Mouse (Mus musculus) myocyte (in vitro differentiated cells): ENCODE data around the gene Pmf1.

Experiments used
- E2F4 ChIP-seq: IDR thresholded peaks from one replicate; pipeline ENCODE4 v1.6.1; 2011; ENCODE audit warnings: mild to moderate bottlenecking, control low read depth, moderate library complexity; ENCODE audit not compliant: insufficient read depth
- MYOG ChIP-seq, 3 experiments: IDR thresholded peaks; one replicate each; pipeline ENCODE4 v1.6.1; 2011; ENCODE audit warnings: control low read depth in 2 of 3, low read depth in 2 of 3, mild to moderate bottlenecking in 2 of 3; ENCODE audit not compliant: insufficient read length in 2 of 3, control insufficient read depth in 1 of 3, insufficient read depth in 1 of 3
- POLR2A ChIP-seq: IDR thresholded peaks from one replicate; pipeline ENCODE4 v1.6.1; 2011; ENCODE audit warnings: low read depth, mild to moderate bottlenecking, control low read depth, moderate library complexity; ENCODE audit not compliant: insufficient read length
- POLR2AphosphoS2 ChIP-seq: IDR thresholded peaks from one replicate; pipeline ENCODE4 v1.6.1; 2011; ENCODE audit warnings: low read depth, control low read depth; ENCODE audit not compliant: insufficient read length
- TCF3 ChIP-seq: IDR thresholded peaks from one replicate; pipeline ENCODE4 v1.6.1; 2011; ENCODE audit warnings: low read depth, control low read depth; ENCODE audit not compliant: insufficient read length
- USF1 ChIP-seq: IDR thresholded peaks from one replicate; pipeline ENCODE4 v1.6.1; 2011; ENCODE audit warnings: low read depth, mild to moderate bottlenecking, control low read depth, moderate library complexity

DNA sequence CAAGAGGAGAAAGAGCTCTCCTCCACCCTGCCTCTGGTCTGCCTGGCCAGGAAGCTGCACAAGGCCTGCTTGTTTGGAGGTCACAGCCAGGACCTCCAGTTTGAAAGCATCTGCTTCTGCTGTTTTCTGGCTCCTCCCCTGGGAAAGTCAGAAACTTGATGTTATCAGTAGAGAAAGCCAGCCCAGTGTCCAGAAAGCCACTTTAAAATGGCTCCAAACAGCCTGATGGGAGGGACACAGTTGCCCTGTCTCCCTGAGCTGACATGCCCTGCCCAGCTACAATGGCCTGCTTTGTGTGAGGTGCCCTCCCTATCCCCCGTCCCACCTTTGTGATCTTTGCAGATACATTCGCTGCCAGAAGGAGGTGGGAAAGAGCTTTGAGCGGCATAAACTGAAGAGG lies 50.1 kb downstream of the Pmf1 start:
- TF ChIP-seq E2F4 (no peak), USF1 (no peak), POLR2AphosphoS2 (no peak), POLR2A (no peak), MYOG (IDR thresholded peaks at IDR 0.05; ENCODE audit: control insufficient read depth in 1 of 3, insufficient read depth in 1 of 3, insufficient read length in 2 of 3, low read depth in 2 of 3) (no peak), TCF3 (no peak)
